Mouse (Mus musculus) myocyte (in vitro differentiated cells): ENCODE measurements at regions not wholly inside any gene's neighbourhood (a gene's known extent, or its start where the extent isn't known, plus 50 kb on each side); places are given as distances from the start of the nearest gene placed in this dataset.

ENCODE experiments used
- H3K27me3 ChIP-seq: one replicate; pipeline ENCODE4 v1.6.1; 2011; ENCODE audit not compliant: control insufficient read depth, insufficient read depth, insufficient read length
- H3K36me3 ChIP-seq: one replicate; pipeline ENCODE4 v1.6.1; 2011; ENCODE audit not compliant: control insufficient read depth, insufficient read depth
- H3K4me2 ChIP-seq: one replicate; pipeline ENCODE4 v1.6.1; 2011; ENCODE audit warnings: low read depth, control low read depth
- H3K4me3 ChIP-seq: one replicate; pipeline ENCODE4 v1.5.1; 2011; ENCODE audit warnings: mild to moderate bottlenecking, control low read depth, moderate library complexity
- H3K79me2 ChIP-seq: one replicate; pipeline ENCODE4 v1.6.1; 2011; ENCODE audit not compliant: control insufficient read depth, insufficient read depth
- H3ac ChIP-seq: one replicate; pipeline ENCODE4 v1.6.1; 2011; ENCODE audit not compliant: control insufficient read depth, insufficient read length
- CEBPB ChIP-seq: IDR thresholded peaks from 2 replicates; pipeline ENCODE4 v1.6.1; 2011; ENCODE audit warnings: mild to moderate bottlenecking, moderate library complexity; ENCODE audit not compliant: poor library complexity, insufficient read depth, severe bottlenecking
- E2F4 ChIP-seq: IDR thresholded peaks from one replicate; pipeline ENCODE4 v1.6.1; 2011; ENCODE audit warnings: mild to moderate bottlenecking, control low read depth, moderate library complexity; ENCODE audit not compliant: insufficient read depth
- MAX ChIP-seq: IDR thresholded peaks from one replicate; pipeline ENCODE4 v1.6.1; 2011; ENCODE audit warnings: low read depth, mild to moderate bottlenecking, control low read depth
- MYOD1 ChIP-seq, 3 experiments: IDR thresholded peaks; one replicate each; pipeline ENCODE4 v1.6.1; 2011; ENCODE audit warnings: control low read depth in 2 of 3, low read depth in 2 of 3, mild to moderate bottlenecking in 2 of 3, moderate library complexity in 1 of 3; ENCODE audit not compliant: insufficient read length in 2 of 3, control insufficient read depth in 1 of 3
- MYOG ChIP-seq, 3 experiments: IDR thresholded peaks; one replicate each; pipeline ENCODE4 v1.6.1; 2011; ENCODE audit warnings: control low read depth in 2 of 3, low read depth in 2 of 3, mild to moderate bottlenecking in 2 of 3; ENCODE audit not compliant: insufficient read length in 2 of 3, control insufficient read depth in 1 of 3, insufficient read depth in 1 of 3
- POLR2A ChIP-seq: IDR thresholded peaks from one replicate; pipeline ENCODE4 v1.6.1; 2011; ENCODE audit warnings: low read depth, mild to moderate bottlenecking, control low read depth, moderate library complexity; ENCODE audit not compliant: insufficient read length
- POLR2AphosphoS2 ChIP-seq: IDR thresholded peaks from one replicate; pipeline ENCODE4 v1.6.1; 2011; ENCODE audit warnings: low read depth, control low read depth; ENCODE audit not compliant: insufficient read length
- REST ChIP-seq: IDR thresholded peaks from one replicate; pipeline ENCODE4 v1.6.1; 2011; ENCODE audit warnings: mild to moderate bottlenecking, control low read depth, moderate library complexity; ENCODE audit not compliant: insufficient read depth, insufficient read length
- SRF ChIP-seq: IDR thresholded peaks from one replicate; pipeline ENCODE4 v1.6.1; 2011; ENCODE audit warnings: low read depth; ENCODE audit not compliant: control insufficient read depth, insufficient read length
- TCF12 ChIP-seq: IDR thresholded peaks from one replicate; pipeline ENCODE4 v1.6.1; 2011; ENCODE audit warnings: mild to moderate bottlenecking, control low read depth; ENCODE audit not compliant: poor library complexity, insufficient read depth, severe bottlenecking
- TCF3 ChIP-seq: IDR thresholded peaks from one replicate; pipeline ENCODE4 v1.6.1; 2011; ENCODE audit warnings: low read depth, control low read depth; ENCODE audit not compliant: insufficient read length
- USF1 ChIP-seq: IDR thresholded peaks from one replicate; pipeline ENCODE4 v1.6.1; 2011; ENCODE audit warnings: low read depth, mild to moderate bottlenecking, control low read depth, moderate library complexity

- no peaks in the 10 kb centered on the region for H3K36me3 ChIP-seq
- H3K4me2 ChIP-seq, result no peak overlapping the region
- TF ChIP-seq MYOG (IDR thresholded peaks at IDR 0.05; ENCODE audit: control insufficient read depth in 1 of 3, insufficient read depth in 1 of 3, insufficient read length in 2 of 3, low read depth in 2 of 3) (no peak), MAX (no peak), TCF12 (no peak), E2F4 (no peak), POLR2AphosphoS2 (no peak), MYOD1 (IDR thresholded peaks at IDR 0.05; ENCODE audit: control insufficient read depth in 1 of 3, insufficient read length in 2 of 3, low read depth in 2 of 3) (no peak), CEBPB (no peak), REST (no peak), USF1 (no peak)
- no peaks in the 10 kb centered on the region for H3K79me2 ChIP-seq
- no peak overlapping the region for H3K4me3 ChIP-seq
- H3ac ChIP-seq, result no peak overlapping the region
- peaks cover 49% of the 10 kb centered on the region for H3K27me3 ChIP-seq
Measured at GRCm38 (mm10) chr14:24926086-24927048, 439.4 kb downstream of the Rps24 start.

- Histone ChIP-seq H3K27me3 (peaks cover 52% of the 10 kb centered on the region), H3K79me2 (no peaks in the 10 kb centered on the region), H3K4me3 (no peak overlapping the region), H3ac (no peak overlapping the region), H3K36me3 (no peaks in the 10 kb centered on the region), H3K4me2 (no peak overlapping the region)
- TF ChIP-seq MYOG (IDR thresholded peaks at IDR 0.05; ENCODE audit: control insufficient read depth in 1 of 3, insufficient read depth in 1 of 3, insufficient read length in 2 of 3, low read depth in 2 of 3) (no peak), REST (no peak), SRF (no peak), USF1 (no peak), E2F4 (no peak), TCF12 (no peak), MYOD1 (IDR thresholded peaks at IDR 0.05; ENCODE audit: control insufficient read depth in 1 of 3, insufficient read length in 2 of 3, low read depth in 2 of 3) (no peak), CEBPB (no peak), POLR2AphosphoS2 (no peak), POLR2A (no peak), MAX (no peak), TCF3 (no peak)
Measured at GRCm38 (mm10) chr14:24928726-24929125, 441.8 kb downstream of the Rps24 start.

- no peaks in the 10 kb centered on the region for H3K79me2 ChIP-seq
- H3K27me3 ChIP-seq, result peaks cover 39% of the 10 kb centered on the region
- H3ac ChIP-seq, result no peak overlapping the region
- H3K4me3 ChIP-seq, result no peak overlapping the region
- no peak for TF ChIP-seq SRF
- no peak for TF ChIP-seq REST
- no peak for TF ChIP-seq MYOD1 (IDR thresholded peaks at IDR 0.05; ENCODE audit: control insufficient read depth in 1 of 3, insufficient read length in 2 of 3, low read depth in 2 of 3)
- TF ChIP-seq POLR2A, result no peak
- no peak for TF ChIP-seq USF1
- no peak for TF ChIP-seq E2F4
- TF ChIP-seq CEBPB, result no peak
- TF ChIP-seq MYOG (IDR thresholded peaks at IDR 0.05; ENCODE audit: control insufficient read depth in 1 of 3, insufficient read depth in 1 of 3, insufficient read length in 2 of 3, low read depth in 2 of 3), result no peak
- no peak for TF ChIP-seq TCF12
- TF ChIP-seq POLR2AphosphoS2, result no peak
- TF ChIP-seq MAX, result no peak
- no peak for TF ChIP-seq TCF3
- no peaks in the 10 kb centered on the region for H3K36me3 ChIP-seq
- H3K4me2 ChIP-seq, result no peak overlapping the region
Measured at GRCm38 (mm10) chr14:24930251-24930650, 443.3 kb downstream of the Rps24 start.

- Histone ChIP-seq H3K4me3 (no peak overlapping the region), H3ac (no peak overlapping the region), H3K79me2 (no peaks in the 10 kb centered on the region), H3K36me3 (no peaks in the 10 kb centered on the region), H3K4me2 (no peak overlapping the region), H3K27me3 (no peaks in the 10 kb centered on the region)
- no peak for TF ChIP-seq USF1
- TF ChIP-seq E2F4, result no peak
- TF ChIP-seq POLR2A, result no peak
- no peak for TF ChIP-seq REST
- TF ChIP-seq POLR2AphosphoS2, result no peak
- no peak for TF ChIP-seq MYOG (IDR thresholded peaks at IDR 0.05; ENCODE audit: control insufficient read depth in 1 of 3, insufficient read depth in 1 of 3, insufficient read length in 2 of 3, low read depth in 2 of 3)
- TF ChIP-seq CEBPB, result no peak
- no peak for TF ChIP-seq MAX
- TF ChIP-seq SRF, result no peak
Measured at GRCm38 (mm10) chr14:24937876-24938275, 451.0 kb downstream of the Rps24 start.

GRCm38 (mm10) chr14:24939068-24939467 is 452.1 kb downstream of the Rps24 start:
- H3K79me2 ChIP-seq, result no peaks in the 10 kb centered on the region
- no peak overlapping the region for H3ac ChIP-seq
- TF ChIP-seq TCF3 (no peak), REST (no peak), POLR2A (no peak), MYOG (IDR thresholded peaks at IDR 0.05; ENCODE audit: control insufficient read depth in 1 of 3, insufficient read depth in 1 of 3, insufficient read length in 2 of 3, low read depth in 2 of 3) (no peak), E2F4 (no peak), POLR2AphosphoS2 (no peak), MYOD1 (IDR thresholded peaks at IDR 0.05; ENCODE audit: control insufficient read depth in 1 of 3, insufficient read length in 2 of 3, low read depth in 2 of 3) (no peak), CEBPB (no peak), MAX (no peak)
- H3K27me3 ChIP-seq, result no peaks in the 10 kb centered on the region
- no peaks in the 10 kb centered on the region for H3K36me3 ChIP-seq
- H3K4me2 ChIP-seq, result no peak overlapping the region
- H3K4me3 ChIP-seq, result no peak overlapping the region
